In the genomic region with DNA sequence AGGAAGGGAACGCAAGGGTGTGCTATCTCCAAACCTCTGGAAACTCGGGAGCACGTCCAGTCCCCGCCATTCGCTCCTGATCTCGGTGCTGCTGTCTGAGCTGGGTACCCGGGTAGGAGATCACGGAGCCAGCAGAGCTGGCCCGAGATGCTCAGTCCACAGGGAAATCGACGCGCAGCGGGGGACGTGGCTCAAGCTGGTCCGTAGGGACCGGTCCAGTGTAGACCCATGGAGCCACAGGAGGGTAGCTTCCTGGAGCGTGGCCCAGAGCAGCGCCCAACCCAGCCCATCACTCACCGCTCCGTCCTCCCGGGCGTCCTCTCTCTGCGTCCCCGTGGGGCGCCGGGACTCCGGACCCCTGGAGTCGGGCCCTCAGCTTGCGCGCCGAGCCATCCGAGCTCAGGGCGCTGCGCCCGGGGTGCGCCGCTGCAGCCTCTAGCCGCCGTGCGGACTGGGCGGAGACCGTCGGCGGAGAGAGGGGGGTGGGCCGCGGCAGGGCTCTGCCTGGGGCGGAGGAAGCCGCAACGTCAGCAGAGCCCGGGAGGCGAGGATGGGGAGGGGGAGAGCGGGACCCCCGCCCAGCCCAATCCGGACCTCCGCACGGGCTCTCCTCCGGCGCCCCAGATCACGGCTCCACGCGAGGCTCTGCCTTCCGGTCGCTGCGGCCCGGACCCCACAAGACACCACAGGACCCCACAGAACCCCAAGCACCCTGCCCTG, we compare ENCODE assay signal across 8 mouse cellular contexts. TPM values are rescaled to one million over a fixed set of nuclear protein-coding genes. Genes with fewer than 3 reads are reported as not detected.
DNase-seq lines count a peak whose midpoint lies in the region; ATAC-seq and TF ChIP-seq lines count a peak whose summit lies in the region.

No protein-coding gene starts in this region.

- TF ChIP-seq CTCF in ES-Bruce4 (IDR thresholded peaks at IDR 0.05; ENCODE audit: low read depth, low read length): peak; percentile 44
- peak; percentile 63 for TF ChIP-seq CTCF in lung, embryonic 14.5 days (IDR thresholded peaks at IDR 0.05; ENCODE audit: low read depth)
- TF ChIP-seq CTCF in thymus, adult 2 months (IDR thresholded peaks at IDR 0.05; ENCODE audit: borderline replicate concordance, control insufficient read depth, extremely low read depth, insufficient read depth, low read length, poor library complexity): no peak

- peak; percentile 97 for ATAC-seq in forebrain, embryonic 15.5 days (replicated peaks)
- ATAC-seq in lung, embryonic 14.5 days (ENCODE audit: insufficient read depth): peak; percentile 96
- ATAC-seq in neural tube, embryonic 15.5 days (ENCODE audit: low FRiP score): peak; percentile 96

- H3K4me2 ChIP-seq in forebrain, embryonic 15.5 days (replicated peaks): peak overlapping the region; percentile 91
- peak overlapping the region; percentile 75 for H3K4me2 ChIP-seq in lung, embryonic 14.5 days
- H3K4me2 ChIP-seq in neural tube, embryonic 15.5 days: peak overlapping the region; percentile 67

- peak overlapping the region; percentile 72 for H3K9ac ChIP-seq in ES-Bruce4 (ENCODE audit: low read depth, poor library complexity, severe bottlenecking)
- peak overlapping the region; percentile 89 for H3K9ac ChIP-seq in forebrain, embryonic 15.5 days (replicated peaks)
- H3K9ac ChIP-seq in lung, embryonic 14.5 days: peak overlapping the region; percentile 86
- H3K9ac ChIP-seq in neural tube, embryonic 15.5 days (replicated peaks): peak overlapping the region; percentile 75

- peak overlapping the region; percentile 99 for H3K27ac ChIP-seq in ES-Bruce4 (ENCODE audit: insufficient read depth, low read length)
- H3K27ac ChIP-seq in forebrain, embryonic 15.5 days (replicated peaks): peak overlapping the region; percentile 61
- H3K27ac ChIP-seq in lung, embryonic 14.5 days (ENCODE audit: low read depth): peak overlapping the region; percentile 97
- H3K27ac ChIP-seq in neural tube, embryonic 15.5 days (replicated peaks): peak overlapping the region; percentile 77
- H3K27ac ChIP-seq in thymus, adult 2 months (ENCODE audit: control insufficient read depth, insufficient read depth, low read length): no peak overlapping the region

- peak overlapping the region; percentile 65 for H3K4me3 ChIP-seq in ES-Bruce4 (ENCODE audit: low read depth, low read length)
- H3K4me3 ChIP-seq in forebrain, embryonic 15.5 days: peak overlapping the region; percentile 86
- peak overlapping the region; percentile 84 for H3K4me3 ChIP-seq in lung, embryonic 14.5 days (ENCODE audit: low read depth, low read length)
- peak overlapping the region; percentile 73 for H3K4me3 ChIP-seq in neural tube, embryonic 15.5 days (replicated peaks)
- peak overlapping the region; percentile 52 for H3K4me3 ChIP-seq in thymus, adult 2 months (ENCODE audit: control insufficient read depth, insufficient read depth, low read length)

- no peaks in the 10 kb centered on the region for H3K27me3 ChIP-seq in ES-Bruce4 (ENCODE audit: control insufficient read depth, insufficient read depth, low read length, poor library complexity, severe bottlenecking)
- no peaks in the 10 kb centered on the region for H3K27me3 ChIP-seq in forebrain, embryonic 15.5 days
- no peaks in the 10 kb centered on the region for H3K27me3 ChIP-seq in lung, embryonic 14.5 days (ENCODE audit: insufficient read depth, low read length)
- H3K27me3 ChIP-seq in neural tube, embryonic 15.5 days (replicated peaks): no peaks in the 10 kb centered on the region
- peaks cover 8% of the 10 kb centered on the region; the same call in 1 of the 2 replicates for H3K27me3 ChIP-seq in thymus, adult 2 months (ENCODE audit: control insufficient read depth, insufficient read depth, low read length)

- H3K9me3 ChIP-seq in ES-Bruce4 (replicated peaks; ENCODE audit: control insufficient read depth, insufficient read depth, low read length, poor library complexity, severe bottlenecking): no peaks in the 10 kb centered on the region
- H3K9me3 ChIP-seq in forebrain, embryonic 15.5 days: no peaks in the 10 kb centered on the region
- H3K9me3 ChIP-seq in lung, embryonic 14.5 days (ENCODE audit: low read depth, low read length): no peaks in the 10 kb centered on the region
- H3K9me3 ChIP-seq in neural tube, embryonic 15.5 days (replicated peaks): no peaks in the 10 kb centered on the region

- peak; percentile 34 for DNase-seq in brain, embryonic 18.5 days (ENCODE audit: low read depth, low spot score)
- peak; percentile 78 to 84 for DNase-seq in heart, postnatal 14 days
- DNase-seq in kidney, postnatal 4 days: peak; percentile 77 to 86
- peak; percentile 87 for DNase-seq in lung, embryonic 14.5 days
- DNase-seq in thymus, adult 2 months: peak; percentile 30

- H3K4me1 ChIP-seq in ES-Bruce4 (ENCODE audit: control insufficient read depth, insufficient read depth, low read length): no peaks in the 10 kb centered on the region
- H3K4me1 ChIP-seq in forebrain, embryonic 15.5 days: peaks cover 11% of the 10 kb centered on the region
- no peaks in the 10 kb centered on the region for H3K4me1 ChIP-seq in lung, embryonic 14.5 days (ENCODE audit: insufficient read depth)
- peaks cover 6% of the 10 kb centered on the region; the same call in 1 of the 2 replicates for H3K4me1 ChIP-seq in neural tube, embryonic 15.5 days
- peaks cover 8% of the 10 kb centered on the region for H3K4me1 ChIP-seq in thymus, adult 2 months (replicated peaks; ENCODE audit: control insufficient read depth, insufficient read depth, low read length)

- TF ChIP-seq POLR2A in ES-Bruce4 (IDR thresholded peaks at IDR 0.05; ENCODE audit: insufficient read depth, low read length): no peak
- no peak for TF ChIP-seq POLR2A in thymus, adult 2 months (IDR thresholded peaks at IDR 0.05; ENCODE audit: control insufficient read depth, extremely low read depth, insufficient read depth, low read length, poor library complexity)

- H3K36me3 ChIP-seq in ES-Bruce4 (ENCODE audit: control insufficient read depth, insufficient read depth, low read length, poor library complexity, severe bottlenecking): peaks cover 10% of the 10 kb centered on the region
- no peaks in the 10 kb centered on the region for H3K36me3 ChIP-seq in forebrain, embryonic 15.5 days
- H3K36me3 ChIP-seq in lung, embryonic 14.5 days (ENCODE audit: insufficient read depth): no peaks in the 10 kb centered on the region
- H3K36me3 ChIP-seq in neural tube, embryonic 15.5 days: no peaks in the 10 kb centered on the region
- H3K36me3 ChIP-seq in thymus, adult 2 months (ENCODE audit: control insufficient read depth, insufficient read depth, low read length): no peaks in the 10 kb centered on the region

- WGBS in forebrain, embryonic 15.5 days: under 1% methylated on average over 60 of the region's 65 CpGs
- whole genome bisulfite sequencing in lung, embryonic 14.5 days: under 1% methylated on average over 51 of the region's 65 CpGs
- under 1% methylated on average over 59 of the region's 65 CpGs for WGBS in neural tube, embryonic 15.5 days
- 1% methylated on average over 65 of the region's 65 CpGs for WGBS in thymus, adult 2 months

- peak; percentile 61; the same call in 1 of the 2 replicates for TF ChIP-seq EP300 in ES-Bruce4 (IDR thresholded peaks at IDR 0.05; ENCODE audit: insufficient read depth, low read depth, low read length)

- intact Hi-C loops in heart, postnatal 14 days (cut with DNase I): loop anchor here (2.0 kb wide), 1 partner anchor 76 kb away; a partner anchor contains a TSS

RNA-seq across cellular contexts. Expression of a gene that starts 0.6 kb away (rescaled TPM):
- polyA plus RNA-seq in ES-Bruce4 (2011; ENCODE audit: insufficient read depth, insufficient read length, low read depth, missing spikeins): 51.4 and 59.1 TPM in 2 replicates
- 4.3 and 4.7 TPM in 2 replicates for polyA plus RNA-seq in forebrain, embryonic 15.5 days (2015; fragmentation: Nextera tagmentation; extraction: Ambion mirVana)
- 1 to 10 TPM; 5.7 to 6.7 TPM for total RNA-seq in heart, postnatal 14 days (2021)
- polyA plus RNA-seq in lung, embryonic 14.5 days (2014; fragmentation: Nextera tagmentation; extraction: Ambion mirVana): 40.9 and 41.4 TPM in 2 replicates
- polyA plus RNA-seq in neural tube, embryonic 15.5 days (2015; fragmentation: Nextera tagmentation; extraction: Ambion mirVana): 7.9 and 9.2 TPM in 2 replicates
- polyA plus RNA-seq in thymus, adult 2 months (2012; rRNA removed): 6.3 and 7.5 TPM in 2 replicates

Comparison
In these comparisons a context has a peak if more than half of its experiments do, and no peak if none do; other contexts are left out.
1. DNase-seq: peak in every context shown above with its lines; median percentile 87 in lung, embryonic 14.5 days; 82 in kidney, postnatal 4 days; 81 in heart, postnatal 14 days; 34 in brain, embryonic 18.5 days; 30 in thymus, adult 2 months.